Mouse (Mus musculus) megakaryocyte, embryonic 14.5 days (primary cell): Measurements from ENCODE around the gene Hnrnph2.

Experiments
- FLI1 ChIP-seq: IDR thresholded peaks from 2 replicates; pipeline ENCODE4 v1.6.1; 2012; ENCODE audit warnings: low read length, inconsistent platforms, mixed read lengths
- GATA1 ChIP-seq: IDR thresholded peaks from 3 replicates; pipeline ENCODE4 v1.6.1; 2012; ENCODE audit warnings: mixed read lengths, low read length, inconsistent platforms, borderline replicate concordance

DNA sequence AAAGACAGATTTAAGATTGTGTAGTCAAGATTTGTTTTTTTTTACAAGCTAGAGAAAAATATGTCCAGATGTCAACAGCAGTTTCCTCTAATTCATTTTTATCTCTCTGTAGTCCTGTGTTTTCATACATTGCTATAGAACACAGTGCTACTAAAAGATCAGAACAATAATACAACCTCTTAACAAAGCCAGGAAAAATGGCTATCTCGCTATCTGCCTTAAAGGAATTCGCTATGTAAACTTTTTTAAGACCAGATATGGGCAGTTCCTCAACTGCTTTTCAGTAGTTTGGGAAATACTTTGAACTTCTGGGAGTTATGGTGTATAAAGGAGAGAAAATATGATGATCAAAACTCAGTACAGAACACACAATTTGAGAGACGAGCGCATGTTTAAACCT is 22.4 kb downstream of the Hnrnph2 start:
- no peak for TF ChIP-seq GATA1
- TF ChIP-seq FLI1: no peak
